Mouse (Mus musculus) neural tube, embryonic 14.5 days (tissue): ENCODE data around the gene Hoxa6. TPM values are rescaled to one million over a fixed set of nuclear protein-coding genes. Genes with fewer than 3 reads are reported as not detected.

Experiments used
- ATAC-seq: fragments of 200-750 bp; cut with Nextera tagmentation; 2 replicates; pipeline ENCODE4 v1.8.0; 2017; ENCODE audit warnings: low read depth, mild to moderate bottlenecking, moderate TSS enrichment, moderate library complexity
- H3K27ac ChIP-seq: fragments of 300-500 bp; sonication (generic); 2 replicates; pipeline ENCODE4 v1.5.1; 2014; ENCODE audit warnings: low read depth, mild to moderate bottlenecking, control low read depth, low read length, moderate library complexity, mixed read lengths
- H3K27me3 ChIP-seq: fragments of 300-500 bp; sonication (generic); 2 replicates; pipeline ENCODE4 v1.6.1; 2014; ENCODE audit warnings: low read length; ENCODE audit not compliant: control insufficient read depth, insufficient read depth
- H3K36me3 ChIP-seq: fragments of 300-500 bp; sonication (generic); 2 replicates; pipeline ENCODE4 v1.6.1; 2014; ENCODE audit warnings: low read length, mixed read lengths; ENCODE audit not compliant: control insufficient read depth, insufficient read depth
- H3K4me1 ChIP-seq: fragments of 300-500 bp; sonication (generic); 2 replicates; pipeline ENCODE4 v1.6.1; 2014; ENCODE audit warnings: low read length; ENCODE audit not compliant: control insufficient read depth, insufficient read depth
- H3K4me2 ChIP-seq: fragments of 300-500 bp; sonication (generic); 2 replicates; pipeline ENCODE4 v1.6.1; 2014; ENCODE audit warnings: mild to moderate bottlenecking, low read depth, low read length, control low read depth
- H3K4me3 ChIP-seq: fragments of 300-500 bp; sonication (generic); 2 replicates; pipeline ENCODE4 v1.5.1; 2014; ENCODE audit warnings: low read depth, low read length, control low read depth, mixed read lengths
- H3K9ac ChIP-seq: fragments of 300-500 bp; sonication (generic); replicated peaks from 2 replicates; pipeline ENCODE4 v1.6.1; 2014; ENCODE audit warnings: low read depth, mild to moderate bottlenecking, control low read depth, low read length, mixed read lengths
- H3K9me3 ChIP-seq: fragments of 300-500 bp; sonication (generic); 2 replicates; pipeline ENCODE4 v1.6.1; 2016; ENCODE audit warnings: low read length; ENCODE audit not compliant: control insufficient read depth
- WGBS: fragments of 180-500 bp; shearing (Covaris S2); extraction: QIAGEN DNeasy Blood & Tissue Kit; methylation state at CpG from one replicate; pipeline ENCODE4 v1.1.7; 2014; 5-methylcytosine and 5-hydroxymethylcytosine counted together
- polyA plus RNA-seq: library from polyadenylated mRNA; unstranded; fragments of >200 nt; fragmentation: Nextera tagmentation; extraction: Ambion mirVana; gene quantifications from 2 replicates; pipeline ENCODE4 v1.2.1, GENCODE M21; 2014

The Hoxa6 gene
- polyA plus RNA-seq, 1 experiment from 2014 or later = 10.1 TPM

DNA sequence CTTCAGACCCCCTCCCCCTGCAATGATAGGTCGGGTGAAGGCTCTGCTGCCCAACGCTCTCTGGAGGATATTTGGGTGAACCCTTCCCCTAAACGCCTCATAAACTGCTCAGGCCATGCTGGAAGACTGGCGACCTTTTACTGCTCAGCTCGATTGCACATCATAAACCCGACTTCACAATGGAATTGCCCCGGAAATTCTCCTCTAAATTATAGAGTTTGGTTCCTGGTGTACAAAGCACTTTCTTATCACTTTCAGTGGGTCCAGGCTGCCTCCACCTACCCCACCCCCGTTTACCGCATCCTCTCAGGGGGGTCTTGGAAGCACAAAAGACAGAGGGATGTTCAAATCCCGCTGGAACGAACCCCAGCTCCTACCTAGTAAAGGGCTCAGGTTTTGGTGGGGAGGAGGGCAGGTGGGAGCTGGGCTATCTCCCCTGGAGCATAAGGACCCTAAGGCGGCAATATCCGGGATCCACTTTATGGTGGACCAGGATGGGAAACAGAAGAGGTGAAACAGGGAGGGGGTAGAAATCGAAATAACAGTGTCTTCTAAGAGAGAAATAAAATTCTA, 10.2 kb upstream of the Hoxa6 start:
- WGBS = 3% methylated on average over 14 of the region's 14 CpGs
- no peak for ATAC-seq
- Histone ChIP-seq H3K4me3 (peak overlapping the region; percentile 88), H3K36me3 (no peaks in the 10 kb centered on the region), H3K9ac (peak overlapping the region; percentile 98), H3K4me2 (peak overlapping the region; percentile 99), H3K4me1 (peaks cover 36% of the 10 kb centered on the region), H3K9me3 (no peaks in the 10 kb centered on the region), H3K27me3 (no peaks in the 10 kb centered on the region), H3K27ac (peak overlapping the region; percentile 99)

DNA sequence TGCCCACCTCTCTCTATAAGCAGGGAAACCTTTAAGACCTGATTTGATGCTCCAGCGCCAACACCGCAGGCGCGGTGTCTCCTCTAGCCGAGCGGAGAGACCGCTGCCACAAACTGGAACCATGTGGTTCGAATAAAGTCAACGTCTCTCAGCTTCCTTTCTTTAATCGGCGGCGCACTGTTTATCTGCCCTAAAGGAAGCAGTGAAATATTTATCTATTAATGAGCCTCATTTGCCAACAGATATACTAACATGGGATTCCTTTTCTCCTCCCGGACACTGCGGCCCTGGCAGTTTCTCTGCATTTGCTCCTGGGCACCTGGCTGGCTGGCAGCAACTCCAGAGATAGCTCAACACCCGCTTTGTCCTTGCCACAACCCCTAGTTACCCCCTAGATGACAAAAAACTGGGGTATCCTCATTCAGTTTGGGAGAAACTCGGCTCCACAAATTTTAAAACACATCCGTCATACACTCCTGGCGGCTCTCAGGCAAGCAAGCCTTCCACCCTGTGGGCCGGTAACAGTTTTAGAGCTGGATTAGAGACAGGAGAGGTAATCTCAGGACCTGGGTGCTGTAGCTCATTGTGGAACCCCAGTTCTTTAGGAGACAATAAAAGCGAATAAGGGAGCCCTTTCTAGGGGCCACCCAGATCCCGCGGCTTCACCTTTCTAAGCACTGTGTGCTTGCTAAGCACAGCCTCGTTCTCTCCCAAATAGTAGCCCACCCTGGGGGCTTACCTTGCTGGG, 9.5 kb upstream of the Hoxa6 start:
- peak overlapping the region; percentile 99 for H3K27ac ChIP-seq
- H3K4me1 ChIP-seq = peaks cover 36% of the 10 kb centered on the region
- no peaks in the 10 kb centered on the region for H3K9me3 ChIP-seq
- peak overlapping the region; percentile 98 for H3K9ac ChIP-seq
- no peaks in the 10 kb centered on the region for H3K36me3 ChIP-seq
- H3K27me3 ChIP-seq = no peaks in the 10 kb centered on the region
- peak overlapping the region; percentile 99 for H3K4me2 ChIP-seq
- ATAC-seq = no peak
- peak overlapping the region; percentile 88 for H3K4me3 ChIP-seq
- 3% methylated on average over 23 of the region's 23 CpGs for WGBS

DNA sequence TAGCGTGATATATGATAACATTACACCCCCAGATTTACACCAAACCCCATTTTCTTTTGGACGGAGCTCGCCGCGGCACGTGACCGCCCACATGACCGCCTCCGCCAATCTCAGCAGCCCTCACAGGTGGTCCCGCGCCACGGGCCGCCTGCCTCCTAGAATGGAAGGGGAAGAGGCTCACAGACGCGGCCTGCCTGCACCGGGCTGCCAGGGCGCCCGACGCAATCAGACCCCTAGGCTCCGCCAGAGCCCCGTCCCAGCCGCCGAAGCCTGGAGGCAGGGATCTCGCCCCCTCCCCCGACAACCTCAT, 8.9 kb upstream of the Hoxa6 start:
- H3K27me3 ChIP-seq = no peaks in the 10 kb centered on the region
- H3K9ac ChIP-seq = peak overlapping the region; percentile 98
- WGBS = under 1% methylated on average over 24 of the region's 25 CpGs
- peaks cover 36% of the 10 kb centered on the region for H3K4me1 ChIP-seq
- no peaks in the 10 kb centered on the region for H3K36me3 ChIP-seq
- peak overlapping the region; percentile 88 for H3K4me3 ChIP-seq
- H3K27ac ChIP-seq = peak overlapping the region; percentile 99
- peak overlapping the region; percentile 99 for H3K4me2 ChIP-seq
- peak; percentile 79 for ATAC-seq
- H3K9me3 ChIP-seq = no peaks in the 10 kb centered on the region

DNA sequence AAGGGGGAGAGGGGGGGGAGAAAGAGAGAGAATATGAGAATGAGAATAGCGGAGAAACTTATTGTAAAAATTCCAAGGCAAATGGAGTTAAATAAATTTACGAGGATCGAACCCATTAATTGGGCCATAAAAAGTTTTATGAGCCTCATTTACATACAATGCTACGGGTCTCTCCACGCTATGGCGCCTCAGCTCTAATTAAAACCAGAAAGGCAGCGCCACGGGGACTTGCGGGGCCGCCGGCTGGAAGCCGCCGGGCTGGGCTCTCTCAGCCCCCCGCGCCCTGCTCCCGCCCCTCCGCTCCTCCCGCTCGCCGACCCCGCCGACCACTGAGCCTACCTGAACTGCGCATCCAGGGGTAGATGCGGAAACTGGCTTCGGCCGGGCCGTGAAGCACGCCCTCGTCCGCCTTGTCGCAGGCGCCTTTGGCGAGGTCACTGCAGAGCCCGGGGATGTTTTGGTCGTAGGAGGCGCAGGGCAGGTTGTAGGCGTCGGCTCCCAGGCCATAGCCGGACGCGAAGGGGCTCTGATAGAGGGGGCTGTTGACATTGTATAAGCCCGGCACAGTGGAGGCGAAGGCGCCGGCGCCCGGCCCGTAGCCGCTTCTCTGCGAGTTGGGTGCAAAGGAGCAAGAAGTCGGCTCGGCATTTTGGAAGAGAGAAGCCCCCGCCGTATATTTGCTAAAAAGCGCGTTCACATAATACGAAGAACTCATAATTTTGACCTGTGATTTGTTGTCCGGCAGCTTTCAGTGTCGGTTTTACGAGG, 8.4 kb upstream of the Hoxa6 start:
- H3K27me3 ChIP-seq = no peaks in the 10 kb centered on the region
- H3K9me3 ChIP-seq = no peaks in the 10 kb centered on the region
- peaks cover 36% of the 10 kb centered on the region for H3K4me1 ChIP-seq
- H3K4me3 ChIP-seq = peak overlapping the region; percentile 88
- peak overlapping the region; percentile 99 for H3K27ac ChIP-seq
- peak overlapping the region; percentile 98 for H3K9ac ChIP-seq
- peak overlapping the region; percentile 99 for H3K4me2 ChIP-seq
- WGBS = under 1% methylated on average over 60 of the region's 60 CpGs
- H3K36me3 ChIP-seq = no peaks in the 10 kb centered on the region
- ATAC-seq = peak; percentile 15

DNA sequence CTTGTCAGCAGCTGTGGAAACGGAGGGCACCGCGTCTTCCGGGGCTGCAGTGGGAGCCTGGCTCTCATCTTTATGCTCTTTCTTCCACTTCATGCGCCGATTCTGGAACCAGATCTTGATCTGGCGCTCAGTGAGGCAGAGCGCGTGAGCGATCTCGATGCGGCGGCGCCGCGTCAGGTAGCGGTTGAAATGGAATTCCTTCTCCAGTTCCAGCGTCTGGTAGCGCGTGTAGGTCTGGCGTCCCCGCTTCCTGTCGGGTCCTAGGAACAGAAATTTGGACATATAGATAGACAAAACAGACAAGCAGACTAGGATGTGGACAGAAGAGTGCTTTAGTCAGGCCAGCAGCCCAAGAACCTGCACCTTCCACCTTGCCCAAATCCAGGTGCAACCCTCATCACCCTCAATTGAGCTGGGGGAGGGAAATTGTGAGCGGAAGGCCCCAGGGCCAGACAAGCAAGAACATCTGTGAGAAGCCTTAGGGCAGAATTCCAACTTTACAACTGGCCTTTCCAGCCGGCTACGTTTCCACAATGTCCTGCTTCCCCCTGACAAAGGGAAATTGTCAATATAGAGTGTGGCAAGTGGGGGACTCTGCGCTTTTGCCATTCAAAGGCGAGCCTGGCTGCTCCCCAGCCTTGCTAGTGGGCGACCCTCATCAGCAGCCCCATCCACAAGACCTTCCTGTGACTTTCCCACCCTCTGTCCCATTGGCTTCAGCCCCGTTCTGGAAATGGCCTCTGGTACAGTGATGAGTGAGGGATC, 7.4 kb upstream of the Hoxa6 start:
- WGBS = under 1% methylated on average over 30 of the region's 30 CpGs
- Histone ChIP-seq H3K9ac (peak overlapping the region; percentile 98), H3K4me2 (peak overlapping the region; percentile 99), H3K4me1 (peaks cover 36% of the 10 kb centered on the region), H3K36me3 (no peaks in the 10 kb centered on the region), H3K27me3 (no peaks in the 10 kb centered on the region), H3K27ac (peak overlapping the region; percentile 99), H3K9me3 (no peaks in the 10 kb centered on the region), H3K4me3 (peak overlapping the region; percentile 88)
- no peak for ATAC-seq

DNA sequence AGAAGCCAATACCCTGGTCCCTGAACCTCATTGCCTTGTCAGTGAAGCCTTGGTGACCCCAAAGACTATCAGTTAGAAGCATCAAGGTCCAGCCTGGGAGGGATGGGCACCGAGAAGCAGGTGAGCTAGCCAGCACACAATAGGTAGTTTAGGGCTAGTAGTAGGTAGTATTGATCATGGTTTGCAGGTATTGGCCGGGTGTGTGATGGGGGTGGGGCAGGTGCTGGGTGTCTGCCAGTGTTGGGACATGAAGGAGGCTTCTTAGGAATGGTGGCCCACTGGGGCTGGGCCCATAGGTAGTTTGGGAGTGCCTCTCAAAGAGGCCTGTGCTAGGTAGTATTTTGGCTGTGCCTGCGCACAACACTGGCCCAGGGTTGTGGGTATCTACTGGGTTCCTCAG, 6.5 kb upstream of the Hoxa6 start:
- H3K4me1 ChIP-seq = peaks cover 36% of the 10 kb centered on the region
- H3K4me3 ChIP-seq = peak overlapping the region; percentile 88
- H3K27me3 ChIP-seq = no peaks in the 10 kb centered on the region
- no peaks in the 10 kb centered on the region for H3K9me3 ChIP-seq
- 6% methylated on average over 3 of the region's 3 CpGs for WGBS
- ATAC-seq = no peak
- H3K36me3 ChIP-seq = no peaks in the 10 kb centered on the region
- peak overlapping the region; percentile 98 for H3K9ac ChIP-seq
- H3K4me2 ChIP-seq = peak overlapping the region; percentile 99
- H3K27ac ChIP-seq = peak overlapping the region; percentile 99

DNA sequence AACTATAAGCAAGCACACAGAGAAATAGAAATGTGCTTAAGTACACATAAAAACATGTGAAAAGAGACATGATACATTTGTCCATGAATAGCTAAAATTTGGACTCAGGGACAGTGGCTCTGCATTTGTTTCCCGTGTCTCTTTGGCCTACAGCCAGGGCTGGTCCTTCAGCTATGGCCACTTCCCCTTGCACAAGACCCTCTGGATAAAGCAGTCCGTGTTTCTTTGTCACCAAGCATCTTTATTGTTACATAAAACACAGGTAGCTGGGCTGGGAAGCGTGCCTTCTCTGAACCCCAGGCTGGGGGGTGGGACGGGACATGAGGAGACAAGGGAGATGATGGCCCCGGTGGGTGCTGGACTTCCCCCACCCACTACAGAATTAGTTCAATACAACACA, 5.7 kb upstream of the Hoxa6 start:
- Histone ChIP-seq H3K9me3 (no peaks in the 10 kb centered on the region), H3K4me2 (peak overlapping the region; percentile 99), H3K36me3 (no peaks in the 10 kb centered on the region), H3K27me3 (no peaks in the 10 kb centered on the region), H3K4me1 (peaks cover 35% of the 10 kb centered on the region), H3K4me3 (peak overlapping the region; percentile 88), H3K9ac (peak overlapping the region; percentile 98), H3K27ac (peak overlapping the region; percentile 99)
- no peak for ATAC-seq
- 11% methylated on average over 5 of the region's 5 CpGs for WGBS

DNA sequence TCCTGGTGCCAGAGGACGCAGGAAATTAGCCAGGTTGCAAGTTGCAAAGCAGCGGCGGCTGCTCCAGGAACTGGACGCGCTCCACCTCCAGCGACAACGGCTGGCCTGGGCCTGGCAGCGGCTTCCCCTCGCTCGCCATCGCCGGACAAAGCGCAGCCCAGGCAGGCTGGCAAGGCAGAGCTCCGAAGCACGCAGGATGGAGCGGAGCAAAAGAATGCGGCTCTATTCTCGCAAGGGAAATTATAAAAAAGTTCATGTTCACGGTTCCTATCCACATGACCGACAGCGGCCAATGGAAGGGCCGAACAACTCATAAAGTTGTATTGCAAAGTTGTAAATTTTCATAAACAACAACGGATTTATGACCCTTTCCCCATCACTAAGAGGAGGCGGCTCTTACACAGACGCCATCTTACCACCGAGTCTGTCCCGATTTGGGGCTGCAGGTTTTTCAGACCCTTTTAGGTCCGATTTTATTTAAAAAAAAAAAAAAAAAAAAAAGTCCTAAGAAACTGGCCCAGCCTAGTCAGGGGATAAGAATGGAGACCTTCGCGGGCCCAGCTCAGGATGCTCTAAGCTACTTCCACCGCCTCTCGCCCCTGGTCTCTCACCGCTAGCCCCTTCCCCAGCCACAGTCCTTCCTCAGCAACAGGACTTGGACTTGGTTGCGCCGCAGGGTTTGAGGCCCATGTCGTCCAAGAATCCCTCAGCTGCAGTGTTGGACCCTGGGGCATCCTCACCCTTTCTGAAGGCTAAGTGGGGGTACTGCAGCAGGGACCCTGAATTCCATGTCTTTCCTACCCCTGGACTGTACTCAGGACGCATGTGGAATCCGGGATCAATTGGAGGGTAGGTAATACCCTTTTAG, 4.8 kb upstream of the Hoxa6 start, which contains the start of the genes Hoxa3 and Gm28308:
Gene Hoxa3, minus strand, starts transcription at position 218 of the 868 bp plus-strand sequence.
Gene Gm28308, minus strand, starts transcription at position 221 of the 868 bp plus-strand sequence.
- Histone ChIP-seq H3K4me1 (peaks cover 30% of the 10 kb centered on the region), H3K9me3 (no peaks in the 10 kb centered on the region), H3K4me3 (peak within 1 kb of the TSS; percentile 88), H3K9ac (peak within 1 kb of the TSS; percentile 98), H3K27ac (peak within 1 kb of the TSS; percentile 99), H3K36me3 (no peaks in the 10 kb centered on the region), H3K27me3 (no peaks in the 10 kb centered on the region), H3K4me2 (peak within 1 kb of the TSS; percentile 99)
- 2% methylated on average over 38 of the region's 38 CpGs for WGBS
- ATAC-seq = peak; percentile 76
